Mouse (Mus musculus) adrenal gland, postnatal 25 days (tissue): ENCODE measurements at regions not wholly inside any gene's neighbourhood (a gene's known extent, or its start where the extent isn't known, plus 50 kb on each side); places are given as distances from the start of the nearest gene placed in this dataset.
"Not testable (repeated sequence)": the region's sequence is repeated elsewhere in the genome, so short reads cannot be mapped to it uniquely, and the experiment has no call there.

ENCODE experiments used
- DNase-seq: peaks from one replicate; pipeline ENCODE4 v3.0.0; 2021; ENCODE audit warnings: mixed read lengths

DNA sequence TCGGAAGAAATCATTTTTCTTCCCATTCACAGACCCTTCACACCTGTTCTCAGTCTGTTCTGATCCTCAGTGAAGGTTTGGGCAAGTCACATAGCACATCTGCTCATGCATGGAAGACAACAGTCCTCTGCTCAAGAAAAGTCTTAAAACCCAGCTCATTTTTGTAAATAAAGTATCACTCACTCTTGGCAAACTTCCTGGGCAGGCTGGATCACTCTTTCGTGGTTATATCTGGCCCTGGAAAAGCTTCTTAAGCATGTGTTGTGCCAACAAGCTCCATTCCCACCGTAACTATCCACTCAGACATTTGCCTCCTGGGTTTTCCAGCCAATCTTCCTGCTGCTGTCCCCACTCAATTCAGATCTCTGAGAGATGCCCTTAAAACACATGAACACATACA is 103.2 kb upstream of the Cep85l start:
- no peak for DNase-seq

DNA sequence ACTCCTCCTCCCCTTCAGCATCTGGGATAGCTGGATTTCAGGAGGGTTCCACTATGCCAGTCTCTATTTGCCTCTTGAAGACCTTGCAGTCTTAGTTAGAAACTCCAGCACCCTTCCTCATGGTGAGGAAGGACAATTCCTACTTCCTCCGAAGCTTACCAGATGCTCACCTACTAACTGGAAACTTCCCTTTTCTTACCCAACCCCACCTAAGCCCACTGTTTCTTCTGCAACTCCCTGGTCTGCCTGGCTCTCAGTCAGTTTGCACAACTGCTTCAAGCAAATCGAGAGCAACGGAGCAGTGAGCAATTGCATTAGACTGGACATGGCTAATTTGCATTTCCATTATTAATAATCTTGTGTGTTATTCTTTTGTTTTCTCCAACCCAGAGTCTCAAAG is 90.5 kb upstream of the Cep85l start:
- no peak for DNase-seq

DNA sequence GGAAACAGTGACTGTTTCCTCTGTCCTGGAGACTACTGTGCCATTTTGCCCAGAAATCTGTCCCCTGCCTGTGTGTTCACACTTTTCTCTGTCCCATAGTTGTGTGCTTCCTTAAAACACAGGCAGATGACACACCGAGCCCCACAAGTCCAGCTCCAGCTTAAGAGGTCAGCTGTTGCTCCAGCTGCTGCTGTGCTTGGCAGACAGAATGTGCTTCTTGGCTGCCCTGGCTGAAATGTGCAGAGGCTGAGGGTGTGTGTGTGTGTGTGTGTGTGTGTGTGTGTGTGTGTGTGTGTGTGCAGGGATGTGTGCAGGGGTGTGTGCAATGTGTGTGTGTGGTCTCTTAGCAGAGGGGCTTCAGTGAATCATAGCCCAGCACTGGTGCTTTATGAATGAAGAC is 89.9 kb upstream of the Cep85l start:
- DNase-seq, result no peak

DNA sequence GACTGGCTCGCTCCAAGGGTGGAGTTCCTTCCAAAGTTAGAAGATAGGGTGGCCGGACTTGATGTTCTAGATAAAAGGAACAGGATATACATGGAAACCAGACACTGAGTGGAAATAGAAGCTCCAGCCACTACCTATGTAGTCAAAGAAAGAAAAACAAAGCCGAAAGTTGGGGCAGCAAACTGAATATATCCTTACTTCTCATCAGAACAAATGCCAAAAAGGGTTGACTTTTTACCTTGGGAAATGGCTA is 88.5 kb upstream of the Cep85l start:
- DNase-seq, result no peak

DNA sequence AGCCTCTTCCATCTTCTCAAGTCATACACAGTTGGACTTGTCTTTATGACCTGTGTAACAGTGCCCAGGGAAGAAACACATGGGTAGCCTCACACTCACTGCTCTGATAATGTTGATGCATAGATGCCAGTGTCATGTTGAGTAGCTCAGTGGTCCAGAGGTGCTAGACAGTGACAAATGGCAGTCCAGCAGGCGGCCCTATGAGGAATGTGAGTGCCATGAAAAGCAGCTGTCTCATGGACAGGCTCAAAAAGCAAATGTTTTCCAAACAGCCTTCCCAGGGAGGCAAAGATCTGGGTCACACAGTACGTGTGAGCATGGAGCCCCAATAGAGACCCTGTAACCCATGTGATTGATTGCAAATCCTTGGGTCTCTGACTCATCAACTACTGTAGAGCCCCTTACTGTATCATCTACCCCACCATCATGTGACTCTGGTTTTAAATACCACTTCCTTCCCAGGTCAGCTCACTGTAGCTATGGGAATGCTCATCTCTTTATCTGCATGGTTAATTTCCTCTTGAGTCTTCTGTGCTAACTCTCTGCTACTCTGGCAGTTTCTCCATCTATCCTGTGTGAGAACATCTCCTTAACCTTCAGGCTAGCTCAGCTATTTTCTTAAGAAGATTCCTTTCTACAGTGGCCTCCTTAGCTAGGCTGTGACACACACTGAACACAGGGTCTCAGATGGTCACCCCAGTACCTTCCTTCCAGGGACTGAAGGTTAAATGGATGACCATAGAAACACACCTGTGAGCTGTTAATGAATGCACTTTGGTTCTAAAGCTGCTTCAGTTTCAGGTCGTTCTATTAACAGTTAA is 87.9 kb upstream of the Cep85l start:
- DNase-seq, result no peak

DNA sequence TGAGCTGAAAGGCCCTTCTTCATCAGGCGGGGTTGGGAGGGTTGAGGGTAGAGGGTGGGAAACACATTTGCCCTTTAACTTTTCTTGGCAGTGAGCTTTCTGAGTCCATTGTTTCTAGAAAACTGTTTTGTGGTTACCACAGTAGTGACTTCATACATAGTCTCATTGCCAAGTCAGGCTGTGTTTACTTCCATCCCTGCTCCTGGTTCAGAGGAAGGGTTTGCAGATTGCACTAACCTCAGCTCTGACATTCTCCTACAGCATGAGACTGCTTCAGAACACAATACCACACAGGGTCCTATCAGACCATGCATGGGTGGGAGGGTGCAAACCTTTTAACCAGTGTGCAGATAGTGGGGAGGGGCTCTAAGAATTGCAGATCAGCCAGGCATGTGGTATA is 87.1 kb upstream of the Cep85l start:
- no peak for DNase-seq

DNA sequence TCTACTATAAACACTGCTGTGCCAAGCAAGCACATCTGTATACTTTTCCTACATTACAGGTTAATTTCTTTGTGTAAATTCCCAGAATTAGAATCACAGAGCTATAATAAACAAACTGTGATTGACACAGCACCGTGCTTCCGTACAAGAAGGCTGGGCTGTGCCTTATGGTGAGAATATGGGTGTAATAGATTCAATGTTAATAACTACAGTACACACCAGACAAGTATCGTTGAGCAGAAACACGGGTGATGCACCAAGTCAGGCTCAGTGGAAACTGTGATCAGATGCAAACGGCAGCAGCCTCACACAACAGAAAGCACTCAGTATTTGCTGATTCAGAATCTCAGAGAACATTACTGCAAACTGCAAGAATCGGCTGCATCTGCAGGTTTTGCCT is 86.5 kb upstream of the Cep85l start:
- DNase-seq, result no peak

DNA sequence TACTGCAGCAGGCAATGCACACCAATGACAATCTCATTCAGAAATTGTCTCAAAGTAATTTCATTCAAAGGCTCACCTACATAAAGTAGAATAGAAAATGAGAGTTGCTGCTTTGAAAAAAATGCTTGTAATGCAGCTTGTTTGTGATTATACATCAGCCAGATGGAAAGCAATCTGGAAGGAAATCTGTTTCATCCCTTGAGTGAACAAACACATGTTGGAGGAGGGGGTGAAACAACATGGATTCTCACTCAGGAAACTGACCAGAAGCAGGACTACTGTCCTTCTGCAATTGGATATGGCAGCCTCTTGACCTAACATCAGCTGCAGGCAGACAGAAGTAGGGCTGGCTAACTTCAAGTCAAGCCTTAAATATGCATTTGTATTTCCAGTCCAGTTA is 84.8 kb upstream of the Cep85l start:
- DNase-seq, result no peak

DNA sequence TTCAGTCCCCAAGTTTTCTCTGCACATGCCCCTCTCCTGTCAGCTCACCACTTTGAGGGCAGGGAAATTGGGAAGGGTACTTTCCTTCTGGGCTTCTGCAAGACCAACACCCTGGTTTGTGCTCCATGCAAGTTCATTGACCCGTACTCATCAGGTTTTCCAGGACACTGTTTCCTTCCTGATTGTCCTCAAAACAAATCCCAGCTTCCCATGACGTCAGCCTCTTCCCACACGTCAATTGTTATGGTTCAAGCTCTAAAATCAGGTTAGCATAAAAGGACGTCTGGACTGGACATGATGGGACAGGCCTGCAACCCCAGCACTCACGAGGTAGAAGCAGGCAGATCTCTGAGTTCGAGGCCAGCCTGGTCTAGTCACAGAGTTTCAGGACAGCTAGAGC is 84.3 kb upstream of the Cep85l start:
- DNase-seq, result no peak

DNA sequence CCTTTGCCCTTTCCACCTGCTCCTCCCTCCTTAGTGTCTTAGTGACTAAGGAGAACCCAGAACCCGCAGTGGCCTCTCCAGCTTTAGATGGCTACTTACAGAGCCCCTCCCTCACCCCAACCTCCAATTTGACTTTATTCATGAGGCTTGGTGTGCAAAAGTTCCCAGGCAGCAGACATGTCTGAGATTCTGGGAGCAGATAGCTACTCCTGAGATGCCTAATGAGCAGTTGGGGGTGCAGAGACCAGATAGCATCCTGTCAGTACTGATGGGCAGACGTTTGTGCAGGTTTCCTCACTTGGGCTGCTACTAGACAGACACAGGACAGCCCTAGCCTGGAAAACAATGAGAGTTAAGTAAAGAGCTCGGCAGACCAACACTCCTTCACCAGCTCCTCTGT is 83.7 kb upstream of the Cep85l start:
- no peak for DNase-seq

DNA sequence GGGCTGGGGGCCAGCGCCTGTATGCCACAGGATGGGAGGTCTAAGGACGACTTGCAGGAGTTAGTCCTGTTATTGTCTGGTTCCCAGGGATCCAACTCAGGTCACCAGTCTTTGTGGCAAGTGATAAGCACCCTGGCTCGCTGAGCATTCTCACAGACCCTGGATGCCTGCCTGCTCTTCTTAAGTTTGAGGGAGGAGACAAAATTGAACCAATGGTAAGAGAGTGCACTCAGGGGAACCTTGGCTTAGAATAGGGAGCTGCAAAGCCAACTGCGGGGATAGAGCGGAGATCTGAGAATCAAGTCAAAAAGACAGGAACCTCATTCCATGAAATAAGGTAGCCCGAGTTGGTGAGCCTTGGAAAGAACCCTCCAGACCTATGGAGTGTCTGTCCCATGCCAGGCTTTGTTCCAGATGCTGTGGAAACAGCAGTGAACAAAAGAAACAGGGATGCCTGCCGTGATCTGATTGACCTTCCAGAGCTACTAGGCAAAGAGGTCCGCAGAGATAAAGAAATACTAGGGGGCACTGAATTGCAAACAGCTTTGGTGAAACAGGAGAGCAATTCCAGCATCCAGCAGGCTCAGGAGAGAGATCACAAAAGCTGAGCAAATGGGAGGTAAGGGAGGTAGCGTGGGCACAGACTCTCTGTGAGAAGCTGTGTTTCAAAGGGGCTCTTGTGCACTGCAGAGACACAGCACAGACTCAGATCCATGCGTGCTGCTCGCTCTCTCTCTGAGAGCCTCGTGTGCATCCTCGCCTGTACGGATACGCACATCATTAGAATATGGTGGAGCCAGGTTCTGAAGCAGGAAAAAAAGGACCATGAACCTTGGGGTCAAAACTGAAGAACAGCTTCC is 82.9 kb upstream of the Cep85l start:
- no peak for DNase-seq

DNA sequence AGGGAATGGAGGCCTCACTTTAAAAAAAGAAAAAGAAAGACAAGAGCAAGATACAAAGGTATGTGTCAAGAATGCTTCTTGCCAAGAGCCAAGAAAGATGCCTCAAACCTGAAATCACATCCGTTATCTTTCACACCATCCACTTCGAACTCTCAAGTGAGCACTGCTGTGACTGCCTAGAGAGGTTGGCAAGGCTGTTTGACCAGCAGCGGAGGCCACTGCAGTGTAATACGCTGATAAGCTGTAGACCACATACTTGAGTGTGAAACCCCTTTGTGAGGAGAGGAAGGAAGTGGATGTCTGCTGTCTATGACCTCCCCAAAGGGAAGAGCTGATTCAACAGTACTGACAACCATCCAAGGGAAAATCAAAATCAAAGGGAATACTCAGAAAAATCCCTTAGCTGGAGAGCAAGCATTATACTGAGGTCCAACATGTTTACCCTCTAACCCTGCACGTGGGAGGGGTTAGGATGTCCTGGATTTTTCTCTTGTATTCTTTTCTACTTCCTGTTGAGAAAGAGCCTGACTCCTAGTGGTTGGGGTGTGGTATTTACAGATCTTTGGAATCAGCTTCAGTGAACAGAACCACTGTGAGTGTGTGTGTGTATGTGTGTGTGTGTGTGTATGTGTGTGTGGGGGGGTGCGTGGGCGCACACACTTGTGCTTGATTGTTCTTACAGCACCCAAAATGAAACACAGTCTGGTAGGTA is 81.5 kb upstream of the Cep85l start:
- DNase-seq, result no peak

DNA sequence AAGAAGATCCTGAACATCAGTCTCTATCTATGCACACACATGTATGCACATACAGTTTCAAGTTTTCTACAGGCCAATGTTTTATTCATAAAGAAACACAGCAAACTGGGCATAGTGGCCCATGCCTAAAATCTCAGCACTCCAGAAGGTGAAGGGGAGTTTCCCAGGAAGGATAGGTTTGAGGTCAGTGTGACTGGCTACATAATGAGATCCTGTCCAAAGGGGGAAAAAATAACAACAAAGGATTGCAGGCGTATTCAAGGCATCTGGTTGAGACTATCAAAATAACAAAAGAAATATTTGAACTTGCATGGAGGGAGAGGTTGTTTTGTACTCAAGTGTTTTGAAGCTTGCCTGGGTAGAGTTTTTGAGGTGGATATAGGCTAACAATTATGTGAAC is 80.0 kb upstream of the Cep85l start:
- DNase-seq, result not testable (repeated sequence)

DNA sequence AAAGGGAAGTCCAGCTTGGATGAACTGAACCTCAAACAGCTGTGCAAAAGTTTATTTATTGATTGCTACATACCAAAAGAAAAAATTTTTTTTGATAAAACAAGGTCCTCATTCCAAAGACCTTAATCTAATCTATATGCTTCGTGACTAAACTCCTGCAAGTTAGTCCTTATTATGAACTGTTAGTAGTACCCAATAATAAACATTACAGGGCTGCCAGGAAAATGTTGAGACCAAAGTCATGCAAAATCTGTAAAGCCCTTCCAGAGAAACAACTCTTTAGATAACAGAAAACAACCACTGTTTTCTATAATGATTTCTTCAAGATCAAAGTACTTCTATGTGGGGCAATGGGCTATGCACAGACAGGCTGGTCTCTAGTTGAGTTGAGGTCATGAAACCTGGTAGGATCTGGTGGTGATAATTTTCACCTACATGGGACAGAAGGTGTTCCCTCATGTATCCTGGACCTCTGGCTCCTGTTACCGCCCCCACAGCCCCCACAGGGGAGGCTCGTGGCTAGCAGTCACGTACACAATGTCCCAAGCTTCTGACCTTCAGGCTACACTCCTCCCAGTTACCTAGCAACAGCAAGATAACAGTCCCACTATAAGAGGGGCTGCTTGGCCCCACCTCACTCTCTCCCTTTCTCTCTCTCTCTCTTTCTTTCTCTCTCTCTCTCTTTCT is 76.4 kb upstream of the Cep85l start:
- no peak for DNase-seq

DNA sequence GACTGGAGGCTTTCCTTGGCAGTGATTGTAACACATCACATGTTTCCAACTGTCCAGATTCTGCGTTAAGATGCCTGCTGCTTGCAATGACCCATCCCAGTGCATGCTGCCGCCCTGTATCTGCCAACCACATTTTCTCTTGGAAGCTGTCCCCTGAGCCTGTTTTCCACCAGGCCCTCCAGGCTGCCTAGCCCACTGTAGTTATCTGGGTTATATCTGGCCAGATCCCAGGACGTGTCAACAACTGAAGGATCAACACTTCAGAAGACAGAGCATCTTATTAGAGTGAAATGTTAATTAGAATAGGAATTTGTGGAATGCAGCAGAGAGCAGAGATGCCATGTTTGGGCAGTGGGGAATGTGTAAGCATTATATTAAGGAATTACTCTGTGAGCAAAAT is 65.0 kb upstream of the Cep85l start:
- no peak for DNase-seq

DNA sequence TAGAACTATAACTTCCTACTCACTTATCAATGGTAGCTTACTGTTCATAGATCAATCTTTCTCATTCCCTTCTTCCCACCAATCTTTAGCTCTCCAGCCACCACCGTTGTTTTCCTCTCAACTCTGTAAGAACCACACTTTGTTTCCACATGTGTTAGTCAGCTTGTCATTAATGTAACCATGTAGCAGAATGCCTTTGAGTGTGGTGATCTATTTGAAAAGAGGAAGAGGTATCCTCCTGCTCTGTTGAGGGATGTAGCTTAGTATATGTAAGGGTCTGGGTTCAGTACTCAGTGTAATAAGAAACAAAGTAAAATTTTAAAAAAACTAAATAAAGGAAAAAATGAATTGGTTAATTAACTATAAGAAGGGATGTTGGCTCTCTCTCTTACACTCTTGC is 63.7 kb upstream of the Cep85l start:
- no peak for DNase-seq

DNA sequence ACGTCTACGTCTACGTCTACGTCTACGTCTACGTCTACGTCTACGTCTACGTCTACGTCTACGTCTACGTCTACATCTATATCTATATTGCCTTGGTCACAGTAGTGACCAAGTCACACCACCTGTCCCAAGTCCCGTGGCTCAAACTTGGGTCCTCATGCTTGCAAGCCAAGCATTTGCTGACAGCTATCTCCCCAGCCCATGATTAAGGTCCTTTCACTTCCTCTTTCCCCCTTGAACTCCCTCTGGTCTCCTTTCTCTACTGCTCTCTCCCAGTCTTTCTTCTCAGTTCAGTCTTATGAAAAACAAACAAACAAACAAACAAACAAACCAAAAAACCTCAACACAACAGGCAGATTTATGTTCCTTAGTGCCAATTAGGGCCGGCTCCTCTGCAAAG is 63.2 kb upstream of the Cep85l start:
- no peak for DNase-seq

DNA sequence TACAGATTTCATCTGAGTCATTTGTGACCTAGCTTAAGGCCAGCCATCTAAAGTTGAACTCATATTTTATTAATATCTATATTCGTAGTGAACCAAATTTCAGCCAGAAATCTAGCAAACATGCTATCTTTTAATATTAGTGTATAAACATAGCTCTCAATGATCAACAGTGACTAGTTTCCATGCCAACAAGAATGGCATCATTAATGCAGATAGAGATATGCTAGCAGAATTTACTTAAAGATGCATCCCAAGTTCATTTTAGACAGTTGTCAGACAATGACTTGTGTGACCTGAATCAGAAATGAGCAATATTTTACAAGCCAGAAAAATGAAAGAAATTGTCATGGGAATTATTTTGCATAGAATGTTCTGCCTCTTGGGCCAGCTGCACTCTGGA is 60.5 kb upstream of the Cep85l start:
- no peak for DNase-seq

DNA sequence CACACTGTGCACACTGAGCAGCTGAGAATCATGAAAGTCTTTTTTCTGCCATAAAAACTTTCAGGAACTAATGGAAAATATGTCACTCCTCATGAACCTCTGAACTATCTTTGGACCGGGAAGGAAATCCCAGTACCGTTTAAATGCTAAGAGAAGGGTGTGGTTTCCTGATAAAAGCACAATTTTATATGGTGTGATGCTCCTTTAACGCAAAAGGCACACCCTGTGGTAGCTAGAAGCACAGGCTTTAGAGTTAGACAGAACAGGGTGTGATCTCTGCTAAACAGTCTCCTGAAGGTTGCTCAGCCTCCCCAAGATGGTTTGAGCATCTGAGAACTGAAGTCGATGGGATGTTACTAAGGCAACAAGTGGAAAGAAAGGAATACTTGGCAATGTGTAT is 58.6 kb upstream of the Cep85l start:
- DNase-seq, result no peak

DNA sequence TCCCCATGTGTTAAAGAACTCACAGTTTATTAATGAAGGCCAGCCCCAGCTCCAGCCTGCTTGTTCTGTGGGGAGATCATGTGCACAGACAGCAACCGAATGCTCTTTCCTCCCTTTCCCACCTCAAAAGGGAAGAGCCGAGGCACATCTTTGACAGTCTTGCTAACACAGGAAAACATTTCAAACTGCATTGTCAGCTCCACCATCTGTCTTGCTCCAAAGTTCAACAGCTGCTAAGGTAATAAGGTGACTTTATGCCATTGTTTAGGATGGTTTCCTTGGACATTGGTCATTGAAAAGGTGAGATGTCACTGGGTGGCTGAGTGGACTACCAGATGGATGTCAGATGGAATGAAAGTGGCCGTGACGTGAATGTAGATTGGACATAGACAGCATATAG is 58.0 kb upstream of the Cep85l start:
- no peak for DNase-seq

DNA sequence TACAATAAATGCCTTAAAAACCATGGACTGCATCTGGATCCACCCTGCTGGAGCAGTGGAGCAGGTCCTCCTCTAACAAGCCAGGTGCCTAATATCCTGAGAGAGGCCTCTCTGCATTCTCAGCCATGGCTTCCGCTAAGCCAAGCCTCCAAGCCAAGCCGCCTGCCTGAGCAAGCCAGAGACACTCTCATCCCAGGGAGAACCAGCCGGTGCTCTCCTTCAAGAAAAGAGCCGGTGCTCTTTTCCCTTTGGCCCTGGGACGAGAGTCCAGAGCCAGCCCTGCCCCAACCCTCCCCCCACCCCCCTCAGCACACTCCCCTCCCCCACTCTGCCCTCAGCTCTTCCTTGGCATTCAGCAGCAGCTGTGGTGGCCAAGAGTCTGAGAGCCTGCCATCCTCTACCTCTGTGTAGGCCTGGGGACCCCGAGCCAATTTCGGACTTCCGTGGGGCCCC is 56.3 kb upstream of the Cep85l start:
- DNase-seq, result peak; percentile 6

DNA sequence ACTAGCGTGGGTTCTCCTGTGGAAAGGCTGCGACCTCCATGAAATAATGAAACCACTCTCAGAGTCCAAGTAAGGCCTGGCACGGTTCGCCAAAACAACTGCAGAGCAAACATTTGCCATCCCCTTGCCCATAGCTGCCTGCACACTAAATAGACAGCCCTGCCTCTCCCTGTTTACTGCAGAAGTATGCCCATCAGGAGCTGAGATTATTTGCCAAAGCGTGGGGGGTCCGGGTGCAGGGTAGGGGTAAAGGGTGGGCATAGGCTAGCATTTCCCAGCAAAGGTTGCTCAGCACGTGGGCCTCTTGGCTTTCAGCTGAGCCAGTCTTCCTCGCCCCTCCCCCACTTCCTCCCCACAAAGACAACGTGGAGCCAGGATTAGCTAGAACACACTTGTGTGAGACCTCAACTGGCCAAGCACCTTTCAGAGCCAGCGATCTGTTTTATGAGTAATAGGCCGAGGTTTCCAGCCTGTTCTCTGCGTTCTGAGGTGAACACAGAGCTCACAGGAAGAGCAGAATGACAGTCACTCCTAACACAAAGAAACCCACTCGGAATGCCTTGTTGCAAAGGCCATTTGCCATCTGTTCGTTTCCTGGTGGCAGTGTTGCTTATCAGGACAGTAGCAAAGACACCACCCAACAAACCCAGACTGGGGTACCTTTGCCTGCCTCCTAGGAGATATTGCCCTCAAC is 55.6 kb upstream of the Cep85l start:
- peak; percentile 55 for DNase-seq
